Comparison of ENCODE assay signal across 8 mouse cellular contexts in genomic region chr1:20819771-20820605, GRCm38 (mm10). TPM values are rescaled to one million over a fixed set of nuclear protein-coding genes. Genes with fewer than 3 reads are reported as not detected.
DNase-seq lines count a peak whose midpoint lies in the region; ATAC-seq and TF ChIP-seq lines count a peak whose summit lies in the region.

Gene Mcm3 (minus strand): TSS chr1:20820312.

- TF ChIP-seq CTCF in kidney, adult 2 months (conservative IDR thresholded peaks at IDR 0.05; ENCODE audit: insufficient read depth, insufficient read length, low read depth, low read length), result no peak
- no peak for TF ChIP-seq CTCF in spleen, adult 2 months (IDR thresholded peaks at IDR 0.05; ENCODE audit: extremely low read depth, insufficient read depth, insufficient read length, insufficient replicate concordance)

- peaks cover 26% of the 10 kb centered on the region for H3K36me3 ChIP-seq in embryonic facial prominence, embryonic 13.5 days
- H3K36me3 ChIP-seq in kidney, adult 2 months (ENCODE audit: control insufficient read depth, insufficient read depth, low read length), result no peaks in the 10 kb centered on the region
- H3K36me3 ChIP-seq in limb, embryonic 12.5 days, result peaks cover 31% of the 10 kb centered on the region
- H3K36me3 ChIP-seq in midbrain, embryonic 15.5 days (replicated peaks), result no peaks in the 10 kb centered on the region
- H3K36me3 ChIP-seq in spleen, adult 2 months (ENCODE audit: control insufficient read depth, insufficient read depth, low read length), result peaks cover 9% of the 10 kb centered on the region

- TF ChIP-seq POLR2A in kidney, adult 2 months (IDR thresholded peaks at IDR 0.05; ENCODE audit: low read depth, low read length), result no peak
- TF ChIP-seq POLR2A in spleen, adult 2 months (IDR thresholded peaks at IDR 0.05; ENCODE audit: low read depth, low read length), result no peak

- H3K9me3 ChIP-seq in embryonic facial prominence, embryonic 13.5 days, result no peaks in the 10 kb centered on the region
- H3K9me3 ChIP-seq in limb, embryonic 12.5 days, result no peaks in the 10 kb centered on the region
- no peaks in the 10 kb centered on the region for H3K9me3 ChIP-seq in midbrain, embryonic 15.5 days

- DNase-seq in 3134 (ENCODE audit: extremely low read depth, insufficient read length, low spot score), result peak; percentile 84
- peak; percentile 89 to 90 for DNase-seq in adrenal gland, postnatal 36 days
- peak; percentile 94 to 97 for DNase-seq in heart, adult 18-20 months
- peak; percentile 98 for DNase-seq in kidney, adult 2 months
- DNase-seq in spleen, adult 2 months (ENCODE audit: low read depth in 1 of 2, low spot score in 2 of 2), result peak; percentile 80 to 89

- peak within 1 kb of the TSS; percentile 85 for H3K9ac ChIP-seq in embryonic facial prominence, embryonic 13.5 days
- peak within 1 kb of the TSS; percentile 84 for H3K9ac ChIP-seq in limb, embryonic 12.5 days (replicated peaks)
- no peak within 1 kb of the TSS for H3K9ac ChIP-seq in midbrain, embryonic 15.5 days

- H3K27me3 ChIP-seq in embryonic facial prominence, embryonic 13.5 days, result no peaks in the 10 kb centered on the region
- no peaks in the 10 kb centered on the region for H3K27me3 ChIP-seq in kidney, adult 2 months (replicated peaks; ENCODE audit: control insufficient read depth, insufficient read depth, low read length)
- no peaks in the 10 kb centered on the region for H3K27me3 ChIP-seq in limb, embryonic 12.5 days
- H3K27me3 ChIP-seq in midbrain, embryonic 15.5 days (replicated peaks), result no peaks in the 10 kb centered on the region
- H3K27me3 ChIP-seq in spleen, adult 2 months (ENCODE audit: control insufficient read depth, insufficient read depth, low read length), result no peaks in the 10 kb centered on the region

- peak; percentile 98 for ATAC-seq in embryonic facial prominence, embryonic 13.5 days (ENCODE audit: insufficient number of reproducible peaks, insufficient read depth, low FRiP score, low TSS enrichment, low read depth)
- peak; percentile 99 for ATAC-seq in limb, embryonic 12.5 days (ENCODE audit: insufficient number of reproducible peaks, insufficient read depth, low FRiP score, low TSS enrichment, low read depth)
- peak; percentile 100 for ATAC-seq in midbrain, embryonic 15.5 days (replicated peaks)

- H3K4me3 ChIP-seq in embryonic facial prominence, embryonic 13.5 days, result peak within 1 kb of the TSS; percentile 79
- peak within 1 kb of the TSS; percentile 79 for H3K4me3 ChIP-seq in kidney, adult 2 months (ENCODE audit: insufficient read depth, low read depth, low read length)
- peak within 1 kb of the TSS; percentile 79 for H3K4me3 ChIP-seq in limb, embryonic 12.5 days (replicated peaks)
- H3K4me3 ChIP-seq in midbrain, embryonic 15.5 days, result peak within 1 kb of the TSS; percentile 72
- peak within 1 kb of the TSS; percentile 81 for H3K4me3 ChIP-seq in spleen, adult 2 months (ENCODE audit: extremely low read depth, insufficient read depth, insufficient read length)

- H3K4me1 ChIP-seq in embryonic facial prominence, embryonic 13.5 days, result peaks cover 9% of the 10 kb centered on the region
- no peaks in the 10 kb centered on the region for H3K4me1 ChIP-seq in kidney, adult 2 months (ENCODE audit: control insufficient read depth, insufficient read depth, low read length)
- H3K4me1 ChIP-seq in limb, embryonic 12.5 days (replicated peaks), result peaks cover 9% of the 10 kb centered on the region
- H3K4me1 ChIP-seq in midbrain, embryonic 15.5 days, result peaks cover 9% of the 10 kb centered on the region
- no peaks in the 10 kb centered on the region for H3K4me1 ChIP-seq in spleen, adult 2 months (ENCODE audit: control insufficient read depth, insufficient read depth, insufficient read length)

- H3K4me2 ChIP-seq in embryonic facial prominence, embryonic 13.5 days, result peak within 1 kb of the TSS; percentile 67
- H3K4me2 ChIP-seq in limb, embryonic 12.5 days, result peak within 1 kb of the TSS; percentile 65
- peak within 1 kb of the TSS; percentile 99 for H3K4me2 ChIP-seq in midbrain, embryonic 15.5 days

- under 1% methylated on average over 52 of the region's 52 CpGs for WGBS in embryonic facial prominence, embryonic 13.5 days
- under 1% methylated on average over 52 of the region's 52 CpGs for WGBS in kidney, adult 2 months
- under 1% methylated on average over 52 of the region's 52 CpGs for WGBS in limb, embryonic 12.5 days
- under 1% methylated on average over 52 of the region's 52 CpGs for WGBS in midbrain, embryonic 15.5 days
- WGBS in spleen, adult 2 months, result under 1% methylated on average over 52 of the region's 52 CpGs

- no peak within 1 kb of the TSS; the same call in 1 of the 2 replicates for H3K27ac ChIP-seq in embryonic facial prominence, embryonic 13.5 days
- no peak within 1 kb of the TSS for H3K27ac ChIP-seq in kidney, adult 2 months (ENCODE audit: insufficient read depth, low read depth, low read length)
- H3K27ac ChIP-seq in limb, embryonic 12.5 days, result 0 out of 2 replicates have a peak within 1 kb of the TSS, but pooled peaks have one; percentile 64
- no peak within 1 kb of the TSS for H3K27ac ChIP-seq in midbrain, embryonic 15.5 days
- H3K27ac ChIP-seq in spleen, adult 2 months (ENCODE audit: insufficient read depth, low read length), result no peak within 1 kb of the TSS

RNA-seq across cellular contexts. Expression of gene Mcm3, which starts in this region (rescaled TPM):
- total RNA-seq in adrenal gland, postnatal 36 days (2021), result 10 to 100 TPM; 20.7 to 22.1 TPM
- 127 and 138 TPM in 2 replicates for polyA plus RNA-seq in embryonic facial prominence, embryonic 13.5 days (2015; fragmentation: Nextera tagmentation; extraction: Ambion mirVana)
- 1 to 10 TPM; 5.5 to 6.3 TPM for total RNA-seq in heart, adult 18-20 months (2021)
- polyA plus RNA-seq in kidney, adult 2 months (2012; rRNA removed), result 3.3 and 5.6 TPM in 2 replicates
- 171 and 195 TPM in 2 replicates for polyA plus RNA-seq in limb, embryonic 12.5 days (2016; fragmentation: Nextera tagmentation; extraction: Ambion mirVana)
- polyA plus RNA-seq in midbrain, embryonic 15.5 days (2015; fragmentation: Nextera tagmentation; extraction: Ambion mirVana), result 18.9 and 20.5 TPM in 2 replicates
- polyA plus RNA-seq in spleen, adult 2 months (2012; rRNA removed), result 22.3 and 22.6 TPM in 2 replicates
